Mouse (Mus musculus) hindbrain, embryonic 16.5 days (tissue): Measurements from ENCODE around the gene Lemd1. TPM values are rescaled to one million over a fixed set of nuclear protein-coding genes. Genes with fewer than 3 reads are reported as not detected.
"Not testable (repeated sequence)": the region's sequence is repeated elsewhere in the genome, so short reads cannot be mapped to it uniquely, and the experiment has no call there.

ENCODE experiments used
- ATAC-seq: fragments of 200-750 bp; cut with Nextera tagmentation; 2 replicates; pipeline ENCODE4 v1.8.0; 2017; ENCODE audit warnings: moderate TSS enrichment, moderate library complexity
- H3K27ac ChIP-seq: fragments of 300-500 bp; sonication (generic); 2 replicates; pipeline ENCODE4 v1.5.1; 2014; ENCODE audit warnings: low read depth, mild to moderate bottlenecking, control low read depth, low read length, moderate library complexity
- H3K27me3 ChIP-seq: fragments of 300-500 bp; sonication (generic); replicated peaks from 2 replicates; pipeline ENCODE4 v1.6.1; 2014; ENCODE audit warnings: low read length; ENCODE audit not compliant: control insufficient read depth, insufficient read depth
- H3K36me3 ChIP-seq: fragments of 300-500 bp; sonication (generic); 2 replicates; pipeline ENCODE4 v1.6.1; 2014; ENCODE audit warnings: mild to moderate bottlenecking, low read length, moderate library complexity, mixed read lengths; ENCODE audit not compliant: control insufficient read depth, insufficient read depth
- H3K4me1 ChIP-seq: fragments of 300-500 bp; sonication (generic); 2 replicates; pipeline ENCODE4 v1.6.1; 2014; ENCODE audit warnings: low read depth, low read length; ENCODE audit not compliant: control insufficient read depth, insufficient read depth
- H3K4me2 ChIP-seq: fragments of 300-500 bp; sonication (generic); 2 replicates; pipeline ENCODE4 v1.6.1; 2014; ENCODE audit warnings: mild to moderate bottlenecking, low read length, control low read depth, moderate library complexity
- H3K4me3 ChIP-seq: fragments of 300-500 bp; sonication (generic); 2 replicates; pipeline ENCODE4 v1.5.1; 2014; ENCODE audit warnings: mild to moderate bottlenecking, low read length, control low read depth, moderate library complexity
- H3K9ac ChIP-seq: fragments of 300-500 bp; sonication (generic); 2 replicates; pipeline ENCODE4 v1.6.1; 2014; ENCODE audit warnings: low read depth, mild to moderate bottlenecking, control low read depth, low read length, moderate library complexity
- H3K9me3 ChIP-seq: fragments of 300-500 bp; sonication (generic); 2 replicates; pipeline ENCODE4 v1.6.1; 2014; ENCODE audit warnings: mild to moderate bottlenecking, low read length, moderate library complexity; ENCODE audit not compliant: control insufficient read depth
- WGBS: fragments of 180-500 bp; shearing (Covaris S2); extraction: QIAGEN DNeasy Blood & Tissue Kit; methylation state at CpG from one replicate; pipeline ENCODE4 v1.1.7; 2014; 5-methylcytosine and 5-hydroxymethylcytosine counted together
- polyA plus RNA-seq: library from polyadenylated mRNA; unstranded; fragments of >200 nt; fragmentation: Nextera tagmentation; extraction: Ambion mirVana; gene quantifications from 2 replicates; pipeline ENCODE4 v1.2.1, GENCODE M21; 2015

The Lemd1 gene
- polyA plus RNA-seq, 1 experiment from 2014 or later = 14.0 TPM

DNA sequence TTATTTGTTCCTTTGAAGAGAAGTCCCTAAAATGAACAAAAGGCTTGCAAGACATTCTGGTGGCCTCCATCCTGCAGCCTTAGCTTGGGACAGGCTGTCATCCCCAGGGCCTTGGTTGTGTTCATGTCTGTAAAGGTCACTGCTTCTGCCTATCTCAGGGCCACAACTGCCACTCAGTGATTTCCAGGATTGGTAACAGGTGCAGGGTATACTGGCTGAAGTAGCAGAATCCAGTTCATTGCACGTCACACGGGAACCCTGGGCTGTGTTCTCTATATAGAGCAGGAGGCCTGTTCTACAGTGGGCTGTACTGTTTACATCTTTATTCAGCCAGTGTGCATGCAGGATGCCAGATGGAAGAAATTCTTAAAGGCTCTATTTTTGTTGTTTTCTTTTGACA is 76.7 kb downstream of the Lemd1 start:
- H3K9me3 ChIP-seq = no peaks in the 10 kb centered on the region
- no peaks in the 10 kb centered on the region for H3K27me3 ChIP-seq
- 45% methylated on average over 2 of the region's 2 CpGs for WGBS
- H3K36me3 ChIP-seq = no peaks in the 10 kb centered on the region
- H3K4me2 ChIP-seq = no peak overlapping the region
- no peak overlapping the region for H3K27ac ChIP-seq
- no peak overlapping the region for H3K9ac ChIP-seq
- no peak overlapping the region for H3K4me3 ChIP-seq
- H3K4me1 ChIP-seq = no peaks in the 10 kb centered on the region; the same call in none of the 2 replicates
- ATAC-seq = no peak

DNA sequence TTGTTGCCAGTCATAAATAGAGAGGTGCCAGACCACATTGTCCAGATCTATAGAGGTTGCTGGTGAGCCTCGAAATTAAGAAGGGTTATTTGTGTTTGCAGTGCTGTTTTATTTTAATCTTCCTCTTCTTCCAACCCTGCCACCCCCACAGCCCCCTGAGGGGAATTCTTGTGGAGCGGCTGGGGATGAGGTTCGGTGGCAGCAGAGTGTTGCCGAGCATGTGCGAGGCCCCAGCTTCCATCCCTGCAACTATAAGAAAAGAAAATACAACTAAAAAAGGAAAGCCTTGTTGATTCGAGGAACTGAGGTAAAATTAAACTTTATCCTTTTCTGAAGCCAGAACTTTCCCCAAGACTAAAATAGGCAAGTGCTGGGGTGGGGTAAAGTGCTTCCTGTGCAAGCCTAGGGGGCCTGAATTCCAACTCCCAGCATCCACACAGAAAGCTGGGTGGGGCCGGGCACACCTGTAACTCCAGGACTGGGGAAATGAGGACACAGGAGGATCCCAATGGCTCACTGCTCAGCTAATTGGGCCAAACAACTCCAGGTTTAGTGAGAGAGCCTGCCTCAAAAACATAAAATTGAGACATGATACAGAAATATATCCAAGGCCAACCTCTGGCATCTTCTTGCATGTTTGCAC is 77.3 kb downstream of the Lemd1 start:
- 69% methylated on average over 7 of the region's 7 CpGs for WGBS
- H3K4me1 ChIP-seq = no peaks in the 10 kb centered on the region; the same call in none of the 2 replicates
- no peak overlapping the region for H3K27ac ChIP-seq
- no peak for ATAC-seq
- H3K9ac ChIP-seq = no peak overlapping the region
- H3K4me2 ChIP-seq = no peak overlapping the region
- no peaks in the 10 kb centered on the region for H3K27me3 ChIP-seq
- no peak overlapping the region for H3K4me3 ChIP-seq
- H3K9me3 ChIP-seq = no peaks in the 10 kb centered on the region
- no peaks in the 10 kb centered on the region for H3K36me3 ChIP-seq

DNA sequence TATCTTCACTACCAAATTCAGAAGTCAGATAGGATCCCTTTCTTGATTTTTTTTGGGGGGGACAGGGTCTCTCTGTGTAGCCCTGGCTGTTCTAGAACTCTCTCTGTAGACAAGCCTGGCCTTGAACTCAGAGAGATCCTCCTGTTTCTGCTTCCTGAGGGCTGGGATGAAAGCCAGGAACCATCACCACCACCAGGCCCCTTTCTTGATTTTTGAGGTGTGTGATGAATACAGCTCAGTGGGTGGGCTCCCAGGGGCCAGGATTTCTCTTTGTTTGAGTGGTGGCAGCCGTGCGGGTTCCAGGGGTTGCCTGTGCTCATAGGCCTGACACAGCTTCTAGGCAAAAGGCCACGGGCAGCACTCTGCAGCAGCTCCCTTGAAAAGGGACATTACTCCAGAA is 80.0 kb downstream of the Lemd1 start:
- Histone ChIP-seq H3K4me2 (no peak overlapping the region), H3K4me3 (no peak overlapping the region), H3K27ac (no peak overlapping the region), H3K9me3 (no peaks in the 10 kb centered on the region), H3K36me3 (no peaks in the 10 kb centered on the region), H3K4me1 (no peaks in the 10 kb centered on the region; the same call in none of the 2 replicates), H3K27me3 (no peaks in the 10 kb centered on the region), H3K9ac (no peak overlapping the region)
- WGBS = 42% methylated on average over 3 of the region's 3 CpGs
- no peak for ATAC-seq

DNA sequence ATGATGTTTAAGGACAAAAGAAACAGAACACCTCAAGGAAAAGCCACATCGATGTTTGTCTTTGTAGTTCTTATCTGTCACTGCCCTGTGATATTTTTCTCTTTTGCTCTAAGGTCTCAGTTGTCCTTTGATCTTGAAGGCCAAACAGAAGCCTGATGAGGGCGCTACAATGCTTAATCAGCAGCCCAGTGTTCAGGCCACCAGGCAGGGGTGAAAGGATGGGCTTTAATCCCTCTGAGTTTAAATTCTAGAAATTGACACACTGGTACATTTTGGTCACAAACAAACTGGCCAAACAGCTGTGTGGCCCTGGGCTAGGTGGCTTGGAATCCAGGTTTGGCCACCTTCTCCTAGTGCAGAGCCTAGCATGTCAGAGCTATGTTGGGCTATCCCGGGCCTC is 85.5 kb downstream of the Lemd1 start:
- 84% methylated on average over 3 of the region's 3 CpGs for WGBS
- H3K27ac ChIP-seq = no peak overlapping the region
- peaks cover 3% of the 10 kb centered on the region for H3K4me1 ChIP-seq
- no peak overlapping the region for H3K9ac ChIP-seq
- H3K4me3 ChIP-seq = no peak overlapping the region
- ATAC-seq = no peak
- no peaks in the 10 kb centered on the region for H3K27me3 ChIP-seq
- H3K36me3 ChIP-seq = no peaks in the 10 kb centered on the region
- H3K9me3 ChIP-seq = no peaks in the 10 kb centered on the region
- no peak overlapping the region for H3K4me2 ChIP-seq

DNA sequence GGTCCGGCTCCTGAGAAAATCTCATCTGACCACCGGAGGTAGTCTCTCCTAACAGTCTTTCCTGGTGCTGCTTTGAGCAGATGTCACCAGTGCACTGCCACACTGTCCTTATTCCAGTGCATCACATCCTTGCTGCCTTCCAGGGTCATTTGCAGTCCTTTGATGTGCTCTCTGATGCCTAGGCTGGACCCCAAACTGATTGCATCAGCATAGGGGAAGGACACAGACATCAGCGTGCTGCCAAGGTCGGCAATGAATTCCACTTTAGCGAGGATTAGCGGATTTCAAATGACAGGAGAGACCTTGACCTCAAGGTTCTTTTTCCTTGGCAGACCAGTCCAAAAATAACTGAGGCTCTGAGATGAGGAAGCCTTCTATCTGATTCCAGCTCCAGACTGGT is 85.9 kb downstream of the Lemd1 start:
- H3K9ac ChIP-seq = no peak overlapping the region
- H3K4me3 ChIP-seq = no peak overlapping the region
- ATAC-seq = no peak
- no peaks in the 10 kb centered on the region for H3K36me3 ChIP-seq
- no peak overlapping the region for H3K27ac ChIP-seq
- peaks cover 8% of the 10 kb centered on the region for H3K4me1 ChIP-seq
- no peaks in the 10 kb centered on the region for H3K9me3 ChIP-seq
- no peaks in the 10 kb centered on the region for H3K27me3 ChIP-seq
- H3K4me2 ChIP-seq = no peak overlapping the region
- 72% methylated on average over 6 of the region's 6 CpGs for WGBS

DNA sequence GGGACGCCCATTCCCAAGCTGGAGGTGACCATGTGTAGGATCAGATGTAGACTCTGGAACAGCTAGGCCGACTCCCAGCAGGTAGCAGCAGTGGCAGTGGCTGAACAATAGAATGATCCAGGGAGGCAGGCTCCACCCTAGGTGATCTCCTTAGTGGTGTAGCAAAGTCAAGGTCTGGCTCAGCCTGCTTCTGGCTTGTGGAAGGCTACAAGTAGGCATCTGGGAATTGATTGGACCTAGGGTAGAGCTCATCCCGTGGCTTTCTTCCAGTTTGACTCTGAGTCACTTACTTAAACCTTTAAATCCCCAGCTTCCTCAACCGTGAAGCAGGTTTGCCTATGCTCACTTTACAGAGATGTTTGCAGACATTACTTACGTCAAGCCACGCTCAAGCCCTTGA is 89.4 kb downstream of the Lemd1 start:
- H3K27me3 ChIP-seq, H3K27ac ChIP-seq, H3K4me2 ChIP-seq, ATAC-seq, H3K36me3 ChIP-seq, H3K9me3 ChIP-seq, H3K9ac ChIP-seq, H3K4me3 ChIP-seq: not testable (repeated sequence)
- 74% methylated on average over 6 of the region's 6 CpGs for WGBS
- H3K4me1 ChIP-seq = peaks cover 18% of the 10 kb centered on the region

DNA sequence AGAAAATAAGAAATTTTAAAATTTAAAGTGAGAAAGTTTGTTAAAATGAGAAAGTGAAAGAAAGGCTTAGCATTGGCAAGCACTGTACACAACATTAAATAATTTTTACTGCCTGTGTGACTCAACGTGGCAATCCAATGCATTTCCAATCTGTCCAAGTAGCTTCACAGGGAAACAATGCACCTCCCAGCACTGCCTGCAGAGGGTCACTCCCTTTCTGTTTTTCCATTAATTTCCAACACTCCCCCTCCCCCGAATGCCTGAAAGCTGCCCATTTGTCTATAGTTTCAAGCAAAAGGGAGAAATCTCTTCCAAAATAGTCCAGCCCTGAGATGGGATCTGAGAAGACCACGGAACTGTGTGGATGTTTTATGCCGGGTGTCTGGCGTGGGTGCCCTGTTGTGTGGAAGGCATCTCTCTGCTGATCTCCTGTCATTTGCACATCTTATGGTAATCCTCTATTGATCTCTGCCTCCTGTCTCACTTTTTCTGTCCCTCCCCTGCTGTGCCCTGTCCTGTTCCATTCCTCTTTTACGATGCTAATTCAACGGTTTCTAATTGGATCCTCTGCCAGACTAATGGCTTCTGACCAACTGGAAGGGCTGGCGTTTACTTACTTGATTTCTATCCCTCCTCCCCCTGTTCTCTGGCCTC is 90.4 kb downstream of the Lemd1 start:
- H3K36me3 ChIP-seq = no peaks in the 10 kb centered on the region
- H3K9ac ChIP-seq = peak overlapping the region; percentile 13; the same call in 1 of the 2 replicates
- H3K27me3 ChIP-seq = no peaks in the 10 kb centered on the region
- H3K4me3 ChIP-seq = no peak overlapping the region
- 15% methylated on average over 8 of the region's 8 CpGs for WGBS
- H3K27ac ChIP-seq = 0 out of 2 replicates have a peak overlapping the region, but pooled peaks have one; percentile 23
- peaks cover 18% of the 10 kb centered on the region for H3K4me1 ChIP-seq
- peak; percentile 32; the same call in 1 of the 2 replicates for ATAC-seq
- H3K4me2 ChIP-seq = no peak overlapping the region
- no peaks in the 10 kb centered on the region for H3K9me3 ChIP-seq

DNA sequence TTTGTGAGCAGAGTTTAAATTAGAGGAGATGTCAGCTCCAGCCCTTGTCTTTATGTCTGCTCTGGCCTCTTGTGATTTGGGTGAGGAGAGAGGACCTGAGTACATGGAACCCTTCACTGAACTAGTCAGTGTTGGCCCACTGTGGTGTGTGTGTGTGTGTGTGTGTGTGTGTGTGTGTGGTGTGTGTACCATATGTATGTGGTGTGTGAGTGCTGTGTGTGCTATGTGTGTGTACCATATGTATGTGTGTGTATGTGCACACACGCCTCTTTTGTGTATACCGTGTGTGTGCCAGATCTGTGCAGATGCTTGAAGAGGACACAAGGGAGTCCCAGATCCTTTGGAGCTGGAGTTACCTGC is 90.9 kb downstream of the Lemd1 start:
- Histone ChIP-seq H3K4me1 (peaks cover 18% of the 10 kb centered on the region), H3K4me3 (no peak overlapping the region), H3K27ac (no peak overlapping the region), H3K27me3 (no peaks in the 10 kb centered on the region), H3K9me3 (no peaks in the 10 kb centered on the region), H3K36me3 (no peaks in the 10 kb centered on the region), H3K9ac (no peak overlapping the region), H3K4me2 (no peak overlapping the region)
- 80% methylated on average over 2 of the region's 2 CpGs for WGBS
- 0 out of 2 replicates have a peak, but pooled peaks have one; percentile 31 for ATAC-seq

DNA sequence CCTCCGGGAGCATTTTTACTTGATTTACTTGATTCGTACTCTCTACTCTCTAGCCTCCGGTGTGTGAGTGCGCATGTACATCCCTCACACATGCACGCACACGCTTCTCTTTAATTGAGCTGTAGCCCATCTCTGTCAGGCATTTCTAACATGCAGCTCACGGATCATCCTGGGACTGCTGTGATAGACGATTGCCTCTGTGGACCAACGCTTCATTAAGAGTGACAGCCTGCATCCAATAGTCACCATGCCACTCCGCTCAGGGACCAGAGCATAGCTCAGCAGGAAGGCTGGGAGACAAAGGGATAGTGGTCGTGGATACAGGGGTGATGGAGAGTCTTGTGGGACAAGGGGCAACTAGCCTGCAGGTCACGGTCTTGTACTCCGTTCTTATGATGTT is 91.8 kb downstream of the Lemd1 start:
- H3K4me1 ChIP-seq = peaks cover 27% of the 10 kb centered on the region
- peak overlapping the region; percentile 9; the same call in 1 of the 2 replicates for H3K4me2 ChIP-seq
- WGBS = 24% methylated on average over 13 of the region's 13 CpGs

More for the DNA sequence above, 91.8 kb downstream of the Lemd1 start:
- H3K27ac ChIP-seq = no peak overlapping the region
- peak; percentile 60 for ATAC-seq
- peak overlapping the region; percentile 33; the same call in 1 of the 2 replicates for H3K9ac ChIP-seq
- no peak overlapping the region for H3K4me3 ChIP-seq
- H3K27me3 ChIP-seq = no peaks in the 10 kb centered on the region
- H3K9me3 ChIP-seq = no peaks in the 10 kb centered on the region
- H3K36me3 ChIP-seq = no peaks in the 10 kb centered on the region
